Mouse (Mus musculus) mouse trophoblast stem cell (cell line): ENCODE measurements around the gene Cngb1.

Source experiments
- in situ Hi-C, 2 experiments: fragments of 300-500 bp; cut with MseI, MboI; formaldehyde crosslinking; loops; 2 replicates in 1 of 2; 3 replicates in 1 of 2; pipeline ENCODE4 v1.15.1; 2025

Cngb1 gene

GRCm38 (mm10) chr8:95324646-95325045 lies 18.3 kb upstream of the Cngb1 start:
- in situ Hi-C loops, result no loop called here

GRCm38 (mm10) chr8:95323201-95323600 lies 16.8 kb upstream of the Cngb1 start:
- in situ Hi-C loops, result no loop called here

- in situ Hi-C loops, result no loop called here
Measured at GRCm38 (mm10) chr8:95320224-95321139, 14.1 kb upstream of the Cngb1 start.

- in situ Hi-C loops, result no loop called here
Measured at GRCm38 (mm10) chr8:95315350-95315749, 9.0 kb upstream of the Cngb1 start.

- in situ Hi-C loops, result no loop called here
Measured at GRCm38 (mm10) chr8:95314707-95315106, 8.3 kb upstream of the Cngb1 start.

- in situ Hi-C loops, result no loop called here
Measured at GRCm38 (mm10) chr8:95313857-95314256, 7.5 kb upstream of the Cngb1 start.

- in situ Hi-C loops, result no loop called here
Measured at GRCm38 (mm10) chr8:95312836-95313235, 6.5 kb upstream of the Cngb1 start.

GRCm38 (mm10) chr8:95310342-95310970 lies 4.1 kb upstream of the Cngb1 start, which contains the start of gene Tepp:
Tepp (plus strand) TSS chr8:95310566.
- in situ Hi-C loops, result no loop called here

- in situ Hi-C loops, result loop anchor here in 1 of 2 experiments (5.0 kb wide), 1 partner anchor 48 kb away; no protein-coding TSS in a partner anchor
Measured at GRCm38 (mm10) chr8:95305526-95305925, 859 bp downstream of the Cngb1 start.

GRCm38 (mm10) chr8:95302410-95302809 lies 4.0 kb downstream of the Cngb1 start:
- in situ Hi-C loops, result no loop called here

- in situ Hi-C loops, result no loop called here
Measured at GRCm38 (mm10) chr8:95293891-95294290, 12.5 kb downstream of the Cngb1 start.

- in situ Hi-C loops, result no loop called here
Measured at GRCm38 (mm10) chr8:95293172-95293571, 13.2 kb downstream of the Cngb1 start.

GRCm38 (mm10) chr8:95289066-95289650 lies 17.2 kb downstream of the Cngb1 start:
- in situ Hi-C loops, result no loop called here

- in situ Hi-C loops, result no loop called here
Measured at GRCm38 (mm10) chr8:95281493-95281892, 24.9 kb downstream of the Cngb1 start.

GRCm38 (mm10) chr8:95272871-95273270 lies 33.5 kb downstream of the Cngb1 start:
- in situ Hi-C loops, result no loop called here

GRCm38 (mm10) chr8:95271841-95272240 lies 34.5 kb downstream of the Cngb1 start:
- in situ Hi-C loops, result no loop called here

GRCm38 (mm10) chr8:95270501-95270900 lies 35.9 kb downstream of the Cngb1 start:
- in situ Hi-C loops, result no loop called here

GRCm38 (mm10) chr8:95262181-95262580 lies 44.2 kb downstream of the Cngb1 start:
- in situ Hi-C loops, result no loop called here

GRCm38 (mm10) chr8:95255611-95256010 lies 50.8 kb downstream of the Cngb1 start:
- in situ Hi-C loops, result loop anchor here (5.0 kb wide), 2 partner anchors 42 to 52 kb away; partner anchors contain the start of gene Cngb1 (in 1 of the 2)

GRCm38 (mm10) chr8:95254564-95255434 lies 51.6 kb downstream of the Cngb1 start:
- in situ Hi-C loops, result loop anchor here (5.0 kb wide), 2 partner anchors 43 to 53 kb away; partner anchors contain the start of gene Cngb1 (in 1 of the 2)

- in situ Hi-C loops, result no loop called here
Measured at GRCm38 (mm10) chr8:95252056-95252455, 54.3 kb downstream of the Cngb1 start.
